Mouse (Mus musculus) brain, embryonic 14.5 days (tissue): ENCODE measurements at regions not wholly inside any gene's neighbourhood (a gene's known extent, or its start where the extent isn't known, plus 50 kb on each side); places are given as distances from the start of the nearest gene placed in this dataset.

ENCODE experiments used
- CTCF ChIP-seq: fragments of 200-500 bp; IDR thresholded peaks from 2 replicates; pipeline ENCODE4 v1.5.1; 2012; ENCODE audit warnings: inconsistent platforms, mild to moderate bottlenecking, moderate library complexity, borderline replicate concordance; ENCODE audit not compliant: insufficient read depth, insufficient read length; ENCODE audit errors: extremely low read depth
- POLR2A ChIP-seq: fragments of 200-500 bp; IDR thresholded peaks from 2 replicates; pipeline ENCODE4 v1.6.1; 2012; ENCODE audit warnings: mild to moderate bottlenecking, inconsistent platforms, borderline replicate concordance; ENCODE audit not compliant: poor library complexity, insufficient read depth, insufficient read length, severe bottlenecking; ENCODE audit errors: extremely low read depth

DNA sequence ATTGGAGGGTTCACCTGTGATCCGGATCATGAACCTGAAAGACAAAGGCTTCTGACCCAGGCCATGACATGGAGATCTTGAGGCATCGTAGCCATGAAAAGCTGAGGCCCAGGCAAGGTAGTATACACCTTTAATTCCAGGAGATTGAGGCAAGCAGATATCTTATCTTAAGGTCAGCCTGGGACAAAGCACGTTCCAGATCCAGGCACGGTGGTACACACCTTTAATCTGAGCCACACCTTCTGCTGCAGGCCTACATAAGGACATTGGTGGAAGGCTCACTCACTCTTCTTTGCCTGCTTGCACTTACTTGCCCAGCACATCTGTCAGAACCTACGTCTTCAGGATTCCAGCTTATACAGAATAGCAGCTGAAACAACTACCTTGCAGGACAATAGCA lies 93.0 kb upstream of the Cxadr start:
- TF ChIP-seq CTCF = no peak
- no peak for TF ChIP-seq POLR2A
